Mouse (Mus musculus) naive thymus-derived CD4-positive, alpha-beta T cell, adult 2 months (primary cell): ENCODE results near the gene Ramp3.

Experiments
- DNase-seq: peaks from one replicate; pipeline ENCODE4 v3.0.0-alpha.2; 2011; ENCODE audit warnings: low read depth

Gene Ramp3

DNA sequence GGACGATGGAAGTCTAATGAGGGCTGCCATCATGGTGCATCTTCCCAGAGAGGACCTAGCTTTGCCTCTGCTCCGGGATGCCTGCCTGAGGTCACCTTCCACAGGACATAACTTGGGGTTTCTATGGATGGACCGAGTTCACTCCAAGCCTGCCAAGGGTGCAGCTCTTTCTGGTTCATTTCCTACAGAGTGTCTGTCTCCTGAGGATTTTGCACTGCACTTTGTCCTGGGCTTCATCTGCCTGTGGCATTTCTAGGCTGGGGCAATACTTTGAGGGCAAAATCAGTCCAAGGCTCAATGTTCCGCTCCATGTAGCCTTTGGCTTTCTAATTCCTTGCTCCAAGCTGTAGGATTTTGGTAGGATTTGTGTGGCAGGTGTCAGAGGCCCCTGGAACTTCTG lies 12.5 kb downstream of the Ramp3 start:
- no peak for DNase-seq

DNA sequence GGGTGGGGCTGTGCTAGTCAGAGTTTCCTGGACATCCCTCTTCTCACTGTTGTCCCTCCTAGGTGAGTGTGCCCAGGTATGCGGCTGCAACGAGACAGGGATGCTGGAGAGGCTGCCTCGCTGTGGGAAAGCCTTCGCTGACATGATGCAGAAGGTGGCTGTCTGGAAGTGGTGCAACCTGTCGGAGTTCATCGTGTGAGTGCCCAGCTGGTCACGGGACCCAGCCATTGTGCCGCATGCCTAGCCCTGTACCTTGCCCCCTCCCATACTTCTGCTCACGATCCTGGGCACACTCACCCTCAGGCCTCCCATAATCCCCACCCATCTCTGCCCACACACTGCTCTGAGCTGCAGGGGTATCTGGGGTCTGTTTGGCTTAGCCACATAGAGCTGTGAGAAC lies 16.4 kb downstream of the Ramp3 start:
- no peak for DNase-seq

DNA sequence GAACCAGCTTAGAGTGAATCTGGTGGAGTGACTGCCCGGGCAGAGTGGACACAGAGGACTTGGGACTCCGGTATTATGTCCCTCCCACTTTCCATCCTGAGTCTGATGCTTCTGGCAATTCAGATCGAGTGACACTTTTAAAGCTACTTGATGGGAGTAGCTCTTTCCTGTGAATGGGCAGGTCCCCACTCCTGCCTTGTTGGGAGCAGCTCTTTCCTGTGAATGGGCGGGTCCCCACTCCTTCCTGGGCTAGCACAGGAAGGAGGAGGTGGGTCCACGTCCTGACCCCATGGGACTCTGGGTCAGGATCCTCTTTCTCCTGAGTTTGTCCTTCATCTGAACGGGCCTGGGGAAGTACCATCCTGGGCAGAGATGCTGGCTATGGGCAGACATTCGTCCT lies 17.1 kb downstream of the Ramp3 start:
- DNase-seq, result no peak

DNA sequence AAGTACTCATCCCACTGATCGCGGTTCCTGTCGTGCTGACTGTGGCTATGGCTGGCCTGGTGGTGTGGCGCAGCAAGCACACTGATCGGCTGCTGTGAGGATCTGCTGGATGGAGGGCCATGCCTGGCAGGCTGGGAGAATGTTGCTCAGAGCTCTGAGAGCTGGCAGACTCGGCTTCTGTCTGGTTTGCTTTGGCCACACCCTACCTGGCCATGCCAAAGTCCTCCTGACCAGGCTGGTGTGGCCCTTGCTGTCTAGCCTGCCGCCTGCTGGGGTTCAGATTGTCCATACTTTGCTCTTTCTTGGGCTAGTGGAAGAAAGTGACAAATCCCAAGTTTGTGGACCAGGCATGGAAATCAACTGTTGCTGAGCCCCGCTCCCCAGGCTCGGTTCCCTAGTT lies 18.3 kb downstream of the Ramp3 start:
- no peak for DNase-seq

DNA sequence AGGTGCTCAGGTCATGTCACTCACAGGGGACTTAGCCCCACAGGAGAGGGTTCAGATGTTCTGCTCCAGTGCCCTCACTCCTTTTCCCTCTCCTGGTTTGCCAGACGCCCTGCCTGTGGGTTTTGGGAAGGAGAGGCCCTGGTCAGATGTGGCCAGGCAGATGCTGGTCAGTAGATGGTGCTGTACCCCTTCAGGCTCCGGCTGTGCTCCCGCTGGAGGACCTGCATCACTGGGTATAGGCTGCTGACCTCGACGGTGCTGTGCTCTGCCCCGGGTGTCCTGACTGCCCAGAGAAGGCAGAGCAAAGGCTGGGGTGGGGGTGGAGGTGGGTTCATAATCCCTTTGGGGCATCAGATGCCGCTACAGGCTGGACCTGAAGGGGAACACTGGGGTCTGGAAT lies 19.2 kb downstream of the Ramp3 start:
- DNase-seq, result no peak

DNA sequence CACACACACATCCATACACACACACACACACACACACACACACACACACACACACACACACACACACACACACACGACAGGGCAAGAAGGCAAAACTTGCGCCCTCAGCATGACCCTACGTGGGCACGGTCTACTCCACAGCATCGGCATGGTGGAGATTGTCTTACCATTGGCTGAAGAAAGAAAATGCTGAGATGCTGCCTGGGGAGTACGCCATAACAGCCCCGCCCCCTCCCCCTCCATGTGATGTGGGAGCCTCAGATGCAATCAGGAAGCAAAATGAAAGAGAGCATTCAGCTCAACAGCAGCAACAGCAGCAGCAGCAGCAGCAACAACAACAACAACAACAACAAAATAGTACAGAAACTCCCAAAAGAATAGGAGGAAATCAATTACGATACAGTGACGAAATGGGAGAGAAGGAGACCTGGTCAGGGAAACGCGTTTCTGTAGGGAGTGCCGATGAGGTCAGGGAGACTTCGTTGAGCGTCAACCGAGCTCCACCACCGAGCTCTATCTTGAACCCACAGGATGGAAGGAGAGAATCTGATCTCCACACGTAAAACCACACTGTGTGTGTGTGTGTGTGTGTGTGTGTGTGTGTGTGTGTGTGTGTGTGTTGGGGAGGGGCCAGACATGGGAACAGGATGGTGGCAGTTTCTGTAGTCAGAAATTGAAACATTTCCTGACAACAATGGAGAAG lies 21.5 kb downstream of the Ramp3 start:
- DNase-seq, result peak; percentile 92

DNA sequence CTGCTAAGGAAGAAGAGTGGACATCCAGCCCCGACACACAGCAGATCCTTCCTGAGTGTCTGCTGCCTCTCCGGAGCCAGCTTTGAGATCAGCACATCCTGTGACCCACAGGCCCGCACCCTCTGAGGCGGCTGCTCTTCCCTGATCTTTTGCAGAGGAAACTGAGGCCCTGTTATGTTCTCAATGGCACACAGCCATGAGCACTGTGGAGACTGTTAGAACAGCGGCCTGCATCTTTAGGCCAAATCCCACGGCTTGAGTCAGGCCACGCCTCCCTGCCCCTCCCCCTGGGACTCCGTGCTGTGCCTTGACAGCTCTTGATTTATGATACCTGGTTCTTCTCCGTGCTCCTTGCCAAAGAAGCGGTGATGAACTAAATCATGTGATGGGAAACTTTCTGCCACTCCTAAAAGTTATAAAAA lies 22.1 kb downstream of the Ramp3 start:
- DNase-seq, result peak; percentile 78

DNA sequence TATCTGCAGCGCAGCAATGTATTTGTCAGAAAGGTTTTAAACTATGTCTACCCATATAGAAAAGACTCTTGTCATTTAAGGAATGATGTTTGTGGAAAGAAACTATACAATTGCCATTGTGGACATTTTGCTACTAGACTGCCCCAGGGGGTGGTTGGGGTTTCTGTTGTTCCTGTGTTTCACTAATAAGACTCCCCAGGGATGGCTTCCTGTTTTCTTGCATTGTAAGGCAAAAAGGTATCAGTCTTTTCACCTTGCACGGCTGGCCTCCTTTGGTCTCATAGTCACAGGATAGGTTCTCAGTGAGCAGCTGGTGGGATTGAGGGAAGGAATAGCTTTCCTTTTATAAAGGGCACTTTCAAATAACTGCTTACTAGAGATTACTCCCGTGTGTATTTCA lies 26.4 kb downstream of the Ramp3 start:
- DNase-seq, result no peak

DNA sequence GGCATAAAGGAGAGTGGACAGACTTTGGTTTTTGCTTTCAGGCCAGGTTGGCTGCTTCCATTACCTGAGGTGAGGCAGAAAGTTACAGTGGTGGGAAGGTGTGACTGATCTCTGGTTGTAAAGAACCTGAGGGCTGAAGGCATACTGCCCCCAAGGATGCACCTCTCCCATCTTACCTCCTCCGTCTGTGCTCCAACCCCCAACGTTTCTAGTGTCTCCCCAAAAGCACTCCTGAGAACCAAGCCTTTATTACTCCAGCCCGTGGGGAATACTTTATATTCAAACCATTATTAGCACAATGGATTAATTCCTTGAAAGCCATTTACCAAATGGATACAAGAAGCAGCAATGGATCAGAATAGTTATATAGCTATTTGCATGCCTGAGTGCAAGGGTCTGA lies 30.6 kb downstream of the Ramp3 start:
- DNase-seq, result no peak

DNA sequence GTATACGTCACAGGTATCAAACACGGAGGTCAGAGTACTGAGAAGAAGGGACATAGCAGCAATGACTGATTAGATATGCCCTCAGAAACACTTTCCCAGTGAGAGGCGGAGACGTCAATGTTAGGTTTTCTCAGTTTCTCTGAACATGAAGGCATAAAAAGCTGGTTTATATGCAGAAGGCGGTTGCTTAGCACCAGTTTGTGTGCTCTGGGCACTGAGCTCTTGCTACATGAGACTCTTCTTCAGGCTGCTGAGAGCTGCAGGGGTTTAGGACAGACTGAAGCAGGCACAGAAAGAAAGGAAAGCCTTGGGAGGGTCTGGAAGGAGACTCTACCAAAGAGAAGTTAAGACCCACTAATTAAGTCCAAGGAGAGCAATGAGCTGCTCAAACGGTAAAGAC lies 34.0 kb downstream of the Ramp3 start:
- DNase-seq, result no peak

DNA sequence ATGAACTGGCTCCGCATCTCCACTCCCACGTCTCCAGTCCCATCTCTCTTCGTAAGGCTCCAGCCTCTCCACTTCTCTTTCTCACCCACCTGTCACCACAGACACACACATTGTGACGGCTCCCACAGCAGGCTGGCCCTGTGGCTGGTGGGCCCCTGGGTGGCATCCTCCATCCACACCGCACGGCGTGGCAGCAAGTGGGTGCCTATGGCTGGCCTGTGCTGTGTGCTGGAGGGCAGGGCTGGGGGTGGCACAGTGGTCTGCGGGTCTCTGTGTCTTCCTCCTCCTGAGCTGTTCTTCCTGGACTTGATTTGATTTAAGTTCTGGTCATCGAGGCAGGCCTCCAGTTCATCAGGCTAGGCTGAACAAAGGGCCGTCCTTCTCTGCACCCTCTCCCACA lies 35.8 kb downstream of the Ramp3 start:
- no peak for DNase-seq

DNA sequence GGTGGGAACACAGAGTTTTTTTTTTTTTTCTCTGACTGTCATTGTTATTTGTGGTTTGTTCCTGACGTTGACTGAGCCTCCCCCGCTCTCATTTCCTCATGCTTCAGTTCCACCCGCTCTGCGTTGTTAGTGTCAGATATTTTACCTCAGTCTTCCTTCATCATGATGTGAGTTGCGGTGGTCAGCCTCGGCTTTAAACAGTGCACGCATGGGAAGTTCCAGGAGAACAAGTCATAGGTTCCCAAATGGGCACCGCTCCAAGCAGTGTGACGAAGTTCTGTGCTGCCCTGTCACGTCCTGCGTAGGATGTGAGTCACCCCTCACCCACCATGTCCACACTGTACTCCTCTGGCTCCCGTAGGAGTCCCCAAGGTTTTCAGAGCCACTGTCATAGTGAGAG lies 36.9 kb downstream of the Ramp3 start:
- peak; percentile 94 for DNase-seq

DNA sequence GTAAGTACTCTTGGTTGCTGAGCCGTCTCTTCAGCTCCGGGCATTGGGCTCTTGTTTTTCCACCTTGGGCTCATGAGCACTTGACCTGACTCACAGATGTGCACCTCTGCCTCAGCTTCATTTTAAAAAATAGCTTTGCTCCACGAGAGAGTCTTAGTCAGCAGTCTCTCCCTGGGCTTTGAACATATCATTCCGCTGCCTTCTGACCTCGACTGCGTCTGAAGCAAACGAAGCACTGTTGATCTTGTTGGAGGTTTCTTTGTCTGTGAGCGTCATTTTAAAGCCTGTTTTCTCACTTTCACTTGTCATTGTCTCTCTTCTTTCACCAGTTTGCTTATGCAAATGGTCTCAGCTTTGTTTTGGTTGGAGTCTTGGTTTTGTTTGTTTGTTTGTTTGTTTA lies 38.2 kb downstream of the Ramp3 start:
- peak; percentile 61 for DNase-seq

DNA sequence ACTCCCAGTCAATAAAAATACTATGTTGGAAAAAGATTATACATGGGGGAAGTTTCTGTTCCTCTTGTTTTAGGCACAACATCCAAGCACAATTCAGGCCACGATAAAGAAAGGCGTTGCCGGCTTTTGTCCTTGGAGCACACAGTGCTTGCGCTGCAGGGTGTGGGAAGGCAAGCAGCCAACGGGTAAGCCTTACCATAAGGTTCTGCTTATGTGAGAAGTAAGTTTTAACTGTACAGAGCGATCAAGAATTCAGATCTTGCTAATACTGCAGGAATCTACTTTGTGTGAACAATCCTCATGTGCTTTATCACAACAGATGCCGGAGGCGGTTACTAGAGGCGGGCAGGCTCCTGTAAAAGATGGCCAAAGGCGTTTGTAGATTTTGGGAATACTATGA lies 39.4 kb downstream of the Ramp3 start:
- no peak for DNase-seq

DNA sequence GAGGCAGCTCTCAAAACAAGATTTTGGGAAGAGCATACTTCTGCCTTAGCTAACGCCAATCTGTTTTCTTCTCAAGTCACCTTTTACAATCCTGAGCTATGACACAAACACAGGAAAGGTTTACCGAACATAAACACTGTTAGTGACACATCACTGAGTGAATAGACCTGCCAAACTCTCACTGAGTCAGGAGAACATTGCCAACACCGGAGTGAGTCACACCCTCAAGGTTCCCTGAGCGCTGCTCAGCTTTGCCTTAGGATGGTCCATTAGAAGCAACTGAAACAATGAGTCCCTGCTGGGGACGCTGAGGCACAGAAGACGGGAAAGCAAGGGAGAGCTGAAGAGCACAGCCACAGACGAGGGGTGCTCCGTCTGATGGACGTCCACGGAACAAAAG lies 40.0 kb downstream of the Ramp3 start:
- no peak for DNase-seq

DNA sequence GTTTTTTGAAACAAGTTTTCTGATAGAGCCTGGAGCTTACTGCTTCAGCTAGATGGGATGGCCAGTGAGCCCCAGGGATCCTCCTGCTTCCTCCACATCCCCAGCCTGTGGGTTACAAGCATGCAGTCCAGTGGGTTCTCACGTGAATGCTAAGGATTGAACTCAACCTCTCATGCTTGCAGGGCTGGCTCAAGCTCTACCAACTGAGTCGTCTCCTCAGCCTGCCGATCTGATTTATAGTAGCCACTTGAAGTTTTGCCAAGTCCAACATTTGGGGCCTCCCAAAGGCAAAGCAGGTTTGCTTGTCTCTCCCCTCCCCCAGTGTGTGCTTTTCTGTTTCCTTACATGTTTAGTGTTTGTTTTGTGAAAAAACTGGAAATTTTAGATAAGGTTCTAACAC lies 43.9 kb downstream of the Ramp3 start:
- DNase-seq, result no peak

DNA sequence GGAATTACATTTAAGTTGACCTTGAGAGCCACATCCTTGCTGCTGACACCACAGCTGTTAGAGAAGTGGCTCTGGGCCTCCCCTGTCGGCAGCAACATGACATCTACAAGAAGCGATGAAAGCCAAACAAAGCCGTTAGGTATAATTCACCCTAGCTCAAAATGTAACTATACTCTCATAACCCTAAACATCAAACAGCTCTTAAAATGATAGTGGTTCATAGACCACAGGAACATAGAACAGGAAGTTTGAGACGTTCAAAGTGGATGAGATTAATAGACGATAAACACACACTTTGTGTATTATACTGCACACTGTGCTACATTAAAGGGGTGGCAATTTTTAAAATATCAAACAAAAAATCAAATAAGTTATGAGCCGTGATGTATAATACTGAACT lies 46.5 kb downstream of the Ramp3 start:
- peak; percentile 88 for DNase-seq

DNA sequence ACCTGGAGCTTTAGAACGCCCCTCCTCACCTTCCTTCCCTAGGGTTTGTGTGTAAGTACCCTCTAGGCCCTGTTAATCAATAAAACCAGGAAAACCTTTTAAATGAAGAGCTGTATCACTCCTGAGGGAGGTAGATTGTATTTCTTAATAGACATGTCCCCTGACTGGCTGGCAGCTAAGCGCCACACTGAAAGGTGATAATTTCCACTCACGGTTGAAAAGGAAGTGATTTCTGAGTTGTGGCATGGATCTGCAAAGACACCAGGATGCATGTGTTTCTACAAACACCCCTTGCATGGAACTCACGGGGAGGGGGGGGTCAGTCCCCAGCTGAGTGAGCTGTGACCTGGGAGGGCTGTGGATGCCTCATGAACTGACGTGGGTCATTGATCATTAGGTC lies 47.2 kb downstream of the Ramp3 start:
- peak; percentile 69 for DNase-seq

DNA sequence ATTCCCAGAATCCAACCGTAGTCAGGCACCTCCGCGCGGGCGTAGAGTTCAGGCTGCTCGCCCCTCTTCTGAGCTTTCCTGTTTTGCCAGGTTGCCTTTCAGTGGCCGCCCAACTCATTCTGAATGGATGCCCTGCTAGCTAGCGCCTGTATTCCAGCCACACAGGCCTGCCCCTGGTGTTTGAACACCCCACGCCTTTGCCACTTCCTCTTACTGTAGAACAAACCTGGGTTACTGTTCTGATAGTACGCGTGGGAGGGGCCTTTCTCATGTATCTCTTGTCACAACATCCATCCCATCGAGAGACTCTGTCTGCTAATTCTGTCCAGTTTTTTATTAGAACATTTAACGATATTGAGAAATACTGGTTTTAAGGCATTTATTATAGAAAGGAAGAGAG lies 48.5 kb downstream of the Ramp3 start:
- peak; percentile 71 for DNase-seq

DNA sequence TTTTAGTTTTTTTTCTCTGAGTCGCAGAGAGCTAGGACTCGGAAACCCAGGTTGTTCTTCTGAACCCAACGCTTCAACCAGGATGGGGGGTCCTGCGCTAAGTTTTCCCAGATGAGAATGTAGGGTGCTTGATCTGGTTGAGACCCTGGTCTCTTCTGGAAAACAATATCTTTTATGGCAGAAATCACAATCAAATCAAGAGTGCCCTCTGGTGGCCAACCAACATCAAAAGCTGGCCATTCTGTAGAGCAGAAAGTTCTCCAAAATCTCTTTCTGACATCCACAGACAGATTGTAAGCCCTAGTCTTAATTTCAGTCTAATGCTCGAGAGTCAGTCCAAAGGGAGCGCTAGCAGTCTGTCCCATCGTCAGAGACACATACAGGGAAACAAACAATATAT lies 50.1 kb downstream of the Ramp3 start:
- DNase-seq, result no peak

DNA sequence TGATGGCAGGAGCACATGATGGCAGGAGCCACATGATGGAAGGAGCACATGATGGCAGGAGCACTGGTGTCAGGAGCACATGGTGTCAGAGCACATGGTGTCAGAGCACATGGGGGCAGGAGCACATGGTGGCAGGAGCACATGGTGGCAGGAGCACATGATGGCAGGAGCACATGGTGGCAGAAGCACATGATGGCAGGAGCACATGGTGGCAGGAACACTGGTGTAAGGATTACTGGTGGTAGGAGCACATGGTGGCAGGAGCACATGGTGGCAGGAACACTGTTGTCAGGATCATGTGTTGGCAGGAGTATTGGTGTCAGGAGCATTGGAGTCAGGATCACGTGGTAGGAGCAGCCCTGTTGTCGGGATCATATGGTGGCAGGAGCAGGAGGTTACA lies 52.1 kb downstream of the Ramp3 start:
- DNase-seq, result no peak

DNA sequence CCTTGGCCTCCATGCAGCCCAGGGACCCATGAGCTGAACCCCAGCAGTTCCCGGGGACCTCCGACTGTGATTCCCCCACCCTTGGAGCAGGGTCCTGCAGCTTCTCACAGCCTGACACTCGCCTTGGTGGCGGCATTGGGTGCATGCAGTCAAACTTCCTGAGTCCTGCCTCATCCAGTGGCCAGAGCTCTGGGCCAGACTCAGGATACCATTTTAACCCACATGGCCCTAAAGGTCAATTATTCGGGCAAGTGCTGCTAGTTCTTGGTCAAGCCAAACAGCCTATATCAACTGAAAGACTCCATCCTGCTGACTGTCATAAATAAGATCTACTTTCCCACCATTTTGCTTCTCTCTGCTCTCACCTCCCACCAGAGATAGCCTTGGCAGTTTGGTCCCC lies 62.4 kb downstream of the Ramp3 start:
- DNase-seq, result no peak

DNA sequence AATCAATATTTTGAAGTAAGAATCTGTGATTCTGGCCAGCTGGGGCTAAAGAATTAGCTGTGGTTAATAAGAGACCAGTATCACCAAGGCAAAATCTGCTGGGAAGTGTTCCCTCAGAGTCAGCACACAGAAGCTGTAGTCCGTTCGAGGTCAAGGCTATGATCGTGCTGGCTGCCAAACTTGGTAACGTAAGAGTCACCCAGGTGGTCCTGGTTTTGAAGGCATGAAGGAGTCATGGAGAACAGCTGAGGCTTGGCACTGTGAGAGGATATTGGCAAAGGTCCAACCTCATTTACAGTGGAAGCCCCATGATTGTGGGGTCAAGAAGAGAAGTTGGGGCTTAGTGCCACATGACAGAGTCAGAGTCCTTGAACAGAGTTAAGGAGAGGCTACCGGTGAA lies 68.6 kb downstream of the Ramp3 start:
- no peak for DNase-seq
